11 mouse cellular contexts compared by ENCODE assay signal in the genomic region with DNA sequence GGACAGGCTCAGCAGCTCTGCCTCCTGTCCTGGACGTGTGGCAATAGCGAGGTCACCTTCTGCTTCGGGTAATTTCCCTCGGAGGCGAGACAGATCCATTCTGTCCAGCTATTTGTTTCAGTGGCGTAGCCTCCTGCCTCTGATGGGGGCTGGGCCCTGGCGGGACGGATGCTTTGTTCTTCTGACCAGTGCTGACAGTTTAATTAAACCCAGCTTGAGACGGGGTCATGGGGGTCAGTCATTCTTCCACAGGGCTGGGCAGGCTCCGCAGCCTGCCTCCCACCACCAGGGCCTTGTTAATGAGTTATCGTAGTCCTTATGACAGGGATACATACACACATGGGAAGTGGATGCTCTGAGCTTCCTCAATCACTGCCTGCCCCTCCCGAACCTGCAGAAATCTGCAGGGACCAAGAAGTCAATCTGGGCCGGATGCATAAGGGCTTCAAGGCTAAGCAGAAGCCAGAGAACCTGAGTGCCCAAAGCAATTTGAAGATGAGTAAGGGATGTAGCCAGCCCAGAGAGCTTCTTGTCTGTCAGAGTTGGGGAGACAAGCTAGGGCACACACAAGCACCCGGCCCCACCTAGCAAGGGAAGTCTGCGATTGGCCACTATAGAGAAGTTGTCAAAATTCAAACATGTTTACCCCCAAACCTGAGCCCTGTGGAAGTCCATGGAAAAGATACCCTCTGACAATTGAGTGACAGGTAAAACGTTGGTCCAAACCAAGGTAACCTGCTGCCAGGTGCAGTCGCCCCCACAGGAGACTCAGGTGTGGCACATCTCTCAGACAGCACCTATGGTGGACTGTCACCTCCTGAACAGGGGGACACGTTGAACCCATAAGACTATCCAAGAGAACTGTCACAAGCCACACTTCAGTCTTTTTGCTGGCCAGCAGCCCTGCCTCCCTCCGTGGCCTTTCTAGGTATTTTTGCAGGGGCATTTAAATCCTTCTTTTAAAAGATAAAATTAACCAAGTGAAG. TPM values are rescaled to one million over a fixed set of nuclear protein-coding genes. Genes with fewer than 3 reads are reported as not detected.
DNase-seq lines count a peak whose midpoint lies in the region; ATAC-seq and TF ChIP-seq lines count a peak whose summit lies in the region.
"Had no signal": no experiment of that assay in that cellular context is flagged by ENCODE, and none has a peak within 500 bp of the region (broad histone marks: within the 10 kb centered on the region; RNA-seq: fewer than 3 reads in every experiment).

No protein-coding gene starts in this region.

- no peak overlapping the region for H3K4me2 ChIP-seq in hindbrain, embryonic 13.5 days
- no peak overlapping the region for H3K4me2 ChIP-seq in neural tube, embryonic 14.5 days (ENCODE audit: low read depth, low read length)

- H3K27ac ChIP-seq in layer of hippocampus, adult 2 months = peak overlapping the region; percentile 40; the same call in 1 of the 2 replicates
- peak overlapping the region; percentile 69 for H3K27ac ChIP-seq in embryonic facial prominence, embryonic 10.5 days (replicated peaks)
- peak overlapping the region; percentile 55 for H3K27ac ChIP-seq in hindbrain, embryonic 13.5 days
- H3K27ac ChIP-seq in neural tube, embryonic 14.5 days (ENCODE audit: low read depth, low read length) = peak overlapping the region; percentile 0; the same call in 1 of the 2 replicates
- H3K27ac ChIP-seq: liver, embryonic 14.5 days had no signal

- 18% methylated on average over 19 of the region's 19 CpGs for WGBS in embryonic facial prominence, embryonic 10.5 days
- WGBS in hindbrain, embryonic 13.5 days = 19% methylated on average over 19 of the region's 19 CpGs
- WGBS in neural tube, embryonic 14.5 days = 21% methylated on average over 19 of the region's 19 CpGs

- no peaks in the 10 kb centered on the region; the same call in 1 of the 2 replicates for H3K36me3 ChIP-seq in embryonic facial prominence, embryonic 10.5 days (replicated peaks)
- 0 out of 2 replicates have a peak, but pooled peaks cover 2% of the 10 kb centered on the region for H3K36me3 ChIP-seq in hindbrain, embryonic 13.5 days
- no peaks in the 10 kb centered on the region for H3K36me3 ChIP-seq in neural tube, embryonic 14.5 days (ENCODE audit: control insufficient read depth, insufficient read depth, low read length)
- H3K36me3 ChIP-seq: G1E had no signal

- no peak overlapping the region for H3K4me3 ChIP-seq in layer of hippocampus, adult 2 months
- H3K4me3 ChIP-seq in embryonic facial prominence, embryonic 10.5 days = peak overlapping the region; percentile 31
- no peak overlapping the region for H3K4me3 ChIP-seq in hindbrain, embryonic 13.5 days
- no peak overlapping the region for H3K4me3 ChIP-seq in neural tube, embryonic 14.5 days (ENCODE audit: low read depth, low read length)

- TF ChIP-seq CTCF in layer of hippocampus, adult 2 months (conservative IDR thresholded peaks at IDR 0.05) = no peak

- peak overlapping the region; percentile 9 for H3K9ac ChIP-seq in hindbrain, embryonic 13.5 days
- H3K9ac ChIP-seq in neural tube, embryonic 14.5 days (replicated peaks; ENCODE audit: low read depth, low read length) = no peak overlapping the region
- H3K9ac ChIP-seq: liver, embryonic 14.5 days had no signal

- peaks cover 61% of the 10 kb centered on the region for H3K27me3 ChIP-seq in embryonic facial prominence, embryonic 10.5 days (replicated peaks; ENCODE audit: low read depth, poor library complexity, severe bottlenecking)
- H3K27me3 ChIP-seq in hindbrain, embryonic 13.5 days = peaks cover 17% of the 10 kb centered on the region
- no peaks in the 10 kb centered on the region; the same call in 1 of the 2 replicates for H3K27me3 ChIP-seq in neural tube, embryonic 14.5 days (ENCODE audit: control insufficient read depth, insufficient read depth, low read length)

- peak; percentile 61 for ATAC-seq in hindbrain, embryonic 13.5 days (ENCODE audit: low FRiP score)
- peak; percentile 32 for ATAC-seq in neural tube, embryonic 14.5 days (ENCODE audit: low read depth)
- ATAC-seq: intestine, postnatal 0 days had no signal

- no peak for DNase-seq in layer of hippocampus, adult 2 months (ENCODE audit: low spot score in 2 of 2)
- DNase-seq in layer of hippocampus, postnatal 36 days = no peak
- peak; percentile 90 for DNase-seq in embryonic facial prominence, embryonic 10.5 days (ENCODE audit: low spot score)
- no peak for DNase-seq in cerebellum, adult 11 months
- no peak for DNase-seq in right cerebral cortex, adult 18-20 months
- DNase-seq: thymus, postnatal 14 days had no signal

- H3K9me3 ChIP-seq in embryonic facial prominence, embryonic 10.5 days = no peaks in the 10 kb centered on the region
- no peaks in the 10 kb centered on the region for H3K9me3 ChIP-seq in hindbrain, embryonic 13.5 days
- H3K9me3 ChIP-seq in neural tube, embryonic 14.5 days (ENCODE audit: control insufficient read depth, low read length) = no peaks in the 10 kb centered on the region
- H3K9me3 ChIP-seq: G1E had no signal

- peaks cover 63% of the 10 kb centered on the region for H3K4me1 ChIP-seq in embryonic facial prominence, embryonic 10.5 days
- H3K4me1 ChIP-seq in hindbrain, embryonic 13.5 days (replicated peaks) = peaks cover 54% of the 10 kb centered on the region
- H3K4me1 ChIP-seq in neural tube, embryonic 14.5 days (ENCODE audit: control insufficient read depth, insufficient read depth, low read length) = peaks cover 37% of the 10 kb centered on the region

RNA-seq across cellular contexts. Expression of gene Slit1, which starts 26.9 kb away (rescaled TPM):
- 100 to 1,000 TPM; 232 to 244 TPM for total RNA-seq in layer of hippocampus, adult 2 months (2021)
- total RNA-seq in layer of hippocampus, postnatal 36 days (2021) = 100 to 1,000 TPM; 212 to 242 TPM
- polyA plus RNA-seq in embryonic facial prominence, embryonic 10.5 days (2016; fragmentation: Nextera tagmentation; extraction: Ambion mirVana) = 2.3 and 3.9 TPM in 2 replicates
- 22.3 and 25.6 TPM in 2 replicates for polyA plus RNA-seq in hindbrain, embryonic 13.5 days (2015; fragmentation: Nextera tagmentation; extraction: Ambion mirVana)
- polyA plus RNA-seq in neural tube, embryonic 14.5 days (2014; fragmentation: Nextera tagmentation; extraction: Ambion mirVana) = 38.5 and 53.5 TPM in 2 replicates

Comparison
In these comparisons a context has a peak if more than half of its experiments do, and no peak if none do; other contexts are left out.
1. H3K27ac ChIP-seq: peak in every context shown above with its lines; median percentile 69 in embryonic facial prominence, embryonic 10.5 days; 55 in hindbrain, embryonic 13.5 days; 40 in layer of hippocampus, adult 2 months; 0 in neural tube, embryonic 14.5 days.